Mouse (Mus musculus): ENCODE measurements at regions not wholly inside any gene's neighbourhood (a gene's known extent, or its start where the extent isn't known, plus 50 kb on each side); places are given as distances from the start of the nearest gene placed in this dataset.

- DNase-seq = peak; percentile 74
Observed at GRCm38 (mm10) chr2:11853210-11853973, 75.7 kb downstream of the Ankrd16 start.

- DNase-seq = no peak
Observed at GRCm38 (mm10) chr2:11869983-11870382, 92.3 kb downstream of the Ankrd16 start.

- DNase-seq = no peak
Observed at GRCm38 (mm10) chr2:11880005-11880404, 102.3 kb downstream of the Ankrd16 start.

GRCm38 (mm10) chr2:11894792-11895568 is 117.3 kb downstream of the Ankrd16 start:
- DNase-seq = no peak

GRCm38 (mm10) chr2:11899698-11900660 is 122.3 kb downstream of the Ankrd16 start:
- DNase-seq = no peak

- DNase-seq = no peak
Observed at GRCm38 (mm10) chr2:11914782-11915181, 137.1 kb downstream of the Ankrd16 start.

- DNase-seq = no peak
Observed at GRCm38 (mm10) chr2:11917373-11917772, 139.7 kb downstream of the Ankrd16 start.

- no peak for DNase-seq
Observed at GRCm38 (mm10) chr2:11918070-11918469, 140.4 kb downstream of the Ankrd16 start.

GRCm38 (mm10) chr2:11960777-11961176 is 183.1 kb downstream of the Ankrd16 start:
- no peak for DNase-seq

- no peak for DNase-seq
Observed at GRCm38 (mm10) chr2:11965374-11965773, 187.7 kb downstream of the Ankrd16 start.

- no peak for DNase-seq
Observed at GRCm38 (mm10) chr2:11967001-11967400, 189.3 kb downstream of the Ankrd16 start.

- no peak for DNase-seq
Observed at GRCm38 (mm10) chr2:11971972-11972371, 194.3 kb downstream of the Ankrd16 start.

GRCm38 (mm10) chr2:12001938-12002899 is 224.5 kb downstream of the Ankrd16 start:
- peak; percentile 32 for DNase-seq

GRCm38 (mm10) chr2:12004330-12004729 is 226.7 kb downstream of the Ankrd16 start:
- DNase-seq = peak; percentile 15

- no peak for DNase-seq
Observed at GRCm38 (mm10) chr2:12007201-12007600, 229.5 kb downstream of the Ankrd16 start.

- peak; percentile 20 for DNase-seq
Observed at GRCm38 (mm10) chr2:12011441-12011840, 233.8 kb downstream of the Ankrd16 start.

GRCm38 (mm10) chr2:12019607-12020006 is 241.9 kb downstream of the Ankrd16 start:
- peak; percentile 14 for DNase-seq

- peak; percentile 67 for DNase-seq
Observed at GRCm38 (mm10) chr2:12023402-12024111, 245.9 kb downstream of the Ankrd16 start.

- DNase-seq = no peak
Observed at GRCm38 (mm10) chr2:12026220-12026619, 248.5 kb downstream of the Ankrd16 start.

GRCm38 (mm10) chr2:12033518-12034322 is 256.0 kb downstream of the Ankrd16 start:
- peak; percentile 32 for DNase-seq

All from lung, postnatal 36 days (tissue).